Mouse (Mus musculus): ENCODE measurements around the gene Pax2.

- no peak for TF ChIP-seq POLR2A (IDR thresholded peaks at IDR 0.05; ENCODE audit: low read depth, low read length)
- no peak for TF ChIP-seq CTCF (IDR thresholded peaks at IDR 0.05; ENCODE audit: borderline replicate concordance, insufficient read depth, low read length)
These were observed 41.5 kb downstream of the Pax2 start for GRCm38 (mm10) chr19:44797110-44798060.
